Mouse (Mus musculus): Measurements from ENCODE around the gene Pgap3.
A peak's percentile ranks its signal among the peaks of the same experiment; 100 is the strongest.

The Pgap3 gene

DNA sequence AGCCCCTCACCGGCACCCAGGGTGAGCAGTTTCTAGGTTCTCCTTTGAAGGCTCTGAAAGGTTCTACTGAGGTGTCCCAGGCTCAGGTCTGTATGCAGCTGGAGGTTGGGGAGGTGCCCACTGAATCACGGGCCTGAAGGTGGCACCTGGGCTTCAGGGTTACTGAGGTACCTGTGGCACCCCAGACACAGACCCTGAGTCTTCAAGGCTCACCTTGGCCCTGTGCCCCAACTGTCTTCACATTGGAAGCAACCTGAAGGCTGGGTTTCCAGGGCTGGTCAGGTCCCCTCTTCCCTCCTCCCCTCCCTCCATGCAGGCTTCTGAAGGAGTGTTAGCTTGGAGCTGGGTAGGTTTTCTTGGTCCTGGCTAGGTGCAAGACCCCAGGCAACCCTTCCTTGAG is 18.6 kb downstream of the Pgap3 start:
- no peak for DNase-seq

DNA sequence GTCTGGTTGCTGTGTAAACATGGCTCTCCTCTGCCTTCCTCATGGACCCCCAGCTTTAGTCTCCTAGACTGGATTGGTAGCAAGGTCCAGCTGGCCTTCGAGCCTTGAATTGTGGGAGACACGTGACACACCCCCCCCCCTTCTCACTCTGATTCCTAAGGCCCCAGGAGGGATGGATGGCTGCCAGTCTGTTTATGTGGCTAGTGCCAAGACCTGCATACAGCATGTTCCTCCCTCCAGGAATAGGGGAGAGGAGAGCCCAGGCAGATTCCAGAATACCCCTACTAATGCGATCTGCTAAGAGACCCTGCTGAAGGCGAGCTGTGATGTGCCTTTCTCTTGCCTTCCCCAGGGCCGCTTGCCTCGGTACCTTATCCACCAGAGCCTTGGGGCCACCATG is 20.2 kb downstream of the Pgap3 start:
- no peak for DNase-seq

DNA sequence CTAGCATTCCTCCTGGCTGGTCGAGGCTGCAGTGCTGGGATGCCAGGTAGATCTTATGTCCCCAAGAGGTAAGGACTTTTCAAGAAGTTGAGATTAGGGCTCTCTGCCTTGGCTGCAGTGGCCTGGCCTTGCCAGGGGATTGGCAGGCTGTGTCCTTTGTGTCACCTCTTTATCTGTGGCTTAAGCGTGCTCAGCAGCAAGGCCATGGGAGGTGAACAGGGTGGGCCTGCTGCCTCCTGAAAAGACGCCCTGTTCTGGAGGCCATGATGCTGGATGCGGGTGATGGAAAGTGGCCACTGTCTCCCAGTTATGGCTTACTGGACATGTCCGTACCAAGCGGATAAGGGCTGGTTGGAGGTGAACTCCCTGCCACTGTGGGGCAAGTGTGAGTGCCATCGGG is 20.9 kb downstream of the Pgap3 start:
- no peak for DNase-seq

DNA sequence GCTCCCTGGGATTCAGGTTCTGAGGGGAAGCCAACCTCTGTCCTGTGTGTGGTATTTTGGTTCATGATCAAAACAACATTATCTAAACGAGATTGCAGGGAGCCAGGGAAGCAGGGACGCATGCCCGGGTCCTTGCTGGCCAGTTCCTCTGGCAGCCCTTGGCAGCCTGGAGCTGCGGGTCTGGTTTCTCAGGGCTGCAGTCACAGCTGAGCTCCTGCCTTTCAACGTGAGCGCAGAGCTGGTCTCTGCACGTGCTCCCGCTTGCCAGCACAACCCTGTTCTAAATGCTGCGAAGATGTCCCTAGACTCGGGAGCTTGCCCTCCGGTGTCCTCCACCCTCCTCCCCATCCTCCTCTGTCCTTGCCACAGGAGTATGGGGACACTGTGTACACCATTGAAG is 22.5 kb downstream of the Pgap3 start:
- no peak for DNase-seq

DNA sequence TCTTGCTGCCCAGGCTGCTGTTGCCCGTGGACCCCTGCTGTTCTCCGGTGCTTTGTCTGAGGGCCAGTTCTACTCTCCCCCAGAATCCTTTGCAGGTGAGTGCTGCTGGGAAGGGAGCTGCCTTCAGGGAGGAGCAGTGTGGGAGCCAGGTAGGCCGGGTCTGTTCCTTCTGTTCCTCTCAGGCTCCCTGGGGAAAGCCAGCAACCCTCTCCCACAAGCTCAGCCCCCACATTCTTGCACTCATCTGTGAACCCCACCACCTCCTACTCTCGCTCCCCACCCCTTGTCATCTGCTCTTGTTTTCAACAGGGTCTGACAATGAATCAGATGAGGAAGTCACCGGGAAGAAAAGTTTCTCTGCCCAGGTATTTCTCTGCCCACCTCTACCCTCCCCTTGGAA is 23.5 kb downstream of the Pgap3 start:
- no peak for DNase-seq

DNA sequence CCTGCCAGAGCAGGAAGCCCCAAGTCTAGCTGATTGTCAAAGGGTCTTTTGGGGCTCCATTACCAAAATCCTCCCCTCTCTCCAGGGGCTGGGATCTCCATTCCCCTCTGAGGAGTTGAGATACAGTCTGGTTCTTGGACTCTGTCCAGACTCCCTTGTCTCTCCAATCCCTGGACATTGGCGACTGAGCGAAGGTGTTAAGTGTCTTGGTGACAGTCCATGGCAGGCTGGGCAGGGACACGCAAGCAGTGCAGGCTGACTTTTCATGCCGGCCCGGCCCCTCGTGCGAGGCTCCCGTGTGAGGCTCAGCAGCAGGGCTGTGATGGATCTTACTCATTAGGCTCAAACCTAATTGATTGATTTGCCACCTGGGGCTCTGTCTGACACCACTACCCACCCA is 26.0 kb downstream of the Pgap3 start:
- DNase-seq = no peak

DNA sequence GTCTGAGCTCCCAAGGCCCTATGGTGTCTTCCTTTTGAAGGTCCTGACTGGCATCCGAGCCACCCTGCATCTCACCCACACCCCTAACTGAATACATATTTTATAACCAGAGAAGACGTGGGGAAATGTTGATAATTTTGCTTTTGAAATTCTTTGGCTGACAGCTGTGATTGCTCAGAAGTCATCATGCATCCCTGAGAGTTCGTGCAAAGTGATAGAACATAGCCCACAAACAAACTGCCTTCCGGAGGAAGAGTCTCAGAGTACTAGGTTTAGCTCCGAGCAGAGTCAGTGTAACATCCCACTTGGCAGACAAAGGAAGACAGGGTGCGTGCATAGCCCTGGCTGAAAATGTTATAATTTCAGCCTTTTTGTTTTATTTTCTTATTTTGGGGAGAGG is 27.0 kb downstream of the Pgap3 start:
- DNase-seq = no peak

DNA sequence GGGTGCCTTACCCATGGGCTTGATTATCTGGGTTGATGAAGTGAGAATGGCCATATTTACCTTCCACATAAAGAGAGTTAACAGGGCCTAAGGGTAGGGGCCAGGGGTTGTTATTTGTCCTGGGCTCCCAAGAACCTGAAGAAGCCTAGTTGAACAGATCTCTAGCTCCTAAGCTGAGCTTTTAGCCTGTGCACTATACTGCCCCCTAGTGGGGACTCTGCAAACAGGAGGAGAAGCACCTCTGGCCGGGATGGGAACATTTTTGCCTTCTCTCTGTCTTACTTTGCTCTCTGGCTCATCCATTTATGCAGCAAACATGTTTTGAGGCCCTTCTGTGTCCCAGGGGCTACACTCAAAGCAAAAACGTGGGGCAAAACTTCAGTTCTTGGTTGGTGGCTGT is 27.9 kb downstream of the Pgap3 start:
- peak; percentile 83 for DNase-seq

DNA sequence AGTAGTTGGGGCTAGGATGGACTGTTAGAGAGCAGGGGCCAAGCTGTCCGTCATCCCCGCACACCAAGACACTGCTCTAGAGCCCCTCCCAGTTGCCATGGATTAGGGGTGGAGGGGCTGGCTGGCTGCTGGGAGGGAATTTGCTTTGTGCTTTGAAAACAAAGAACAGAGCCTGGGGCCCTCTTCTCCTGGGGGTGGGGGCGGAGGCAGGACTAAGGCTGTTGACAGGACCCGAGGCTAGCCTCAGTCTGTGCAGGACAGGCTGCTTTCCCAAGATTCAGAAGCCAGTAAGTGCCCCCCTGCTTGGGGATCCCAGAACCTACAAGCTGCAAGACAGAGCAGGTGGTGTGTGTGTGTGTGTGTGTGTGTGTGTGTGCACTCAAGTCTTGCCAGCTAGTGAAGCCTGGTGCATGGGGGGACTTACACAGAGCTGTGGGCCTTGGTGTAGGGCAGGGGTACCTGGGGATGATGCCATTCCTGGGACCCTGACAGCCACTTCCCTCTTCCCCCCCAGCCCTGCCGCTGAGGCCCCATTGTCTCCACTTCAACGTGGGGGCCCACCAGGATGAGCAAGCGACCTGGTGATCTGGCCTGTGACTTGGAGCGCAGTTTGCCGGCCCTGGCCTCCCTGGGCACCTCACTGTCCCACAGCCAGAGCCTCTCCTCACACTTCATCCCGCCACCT is 28.6 kb downstream of the Pgap3 start:
- DNase-seq = no peak

DNA sequence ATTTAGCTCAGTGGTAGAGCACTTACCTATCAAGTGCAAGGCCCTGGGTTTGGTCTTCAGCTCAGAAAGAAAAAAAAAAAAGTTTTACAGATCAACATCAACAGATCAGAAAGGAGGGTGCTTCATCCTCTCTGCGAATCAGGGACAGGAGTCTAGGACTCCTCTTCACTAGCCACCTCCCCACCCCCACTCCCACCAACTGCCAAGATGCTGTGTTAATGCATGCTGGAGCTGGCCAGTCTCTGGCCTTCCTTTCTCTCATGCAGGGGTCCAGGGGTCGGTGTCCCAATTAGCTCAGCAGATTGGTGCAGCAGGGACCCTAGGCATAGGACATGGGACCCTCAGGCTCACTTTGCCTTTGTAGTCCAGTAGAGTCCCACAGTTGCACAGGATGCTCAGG is 29.7 kb downstream of the Pgap3 start:
- no peak for DNase-seq

DNA sequence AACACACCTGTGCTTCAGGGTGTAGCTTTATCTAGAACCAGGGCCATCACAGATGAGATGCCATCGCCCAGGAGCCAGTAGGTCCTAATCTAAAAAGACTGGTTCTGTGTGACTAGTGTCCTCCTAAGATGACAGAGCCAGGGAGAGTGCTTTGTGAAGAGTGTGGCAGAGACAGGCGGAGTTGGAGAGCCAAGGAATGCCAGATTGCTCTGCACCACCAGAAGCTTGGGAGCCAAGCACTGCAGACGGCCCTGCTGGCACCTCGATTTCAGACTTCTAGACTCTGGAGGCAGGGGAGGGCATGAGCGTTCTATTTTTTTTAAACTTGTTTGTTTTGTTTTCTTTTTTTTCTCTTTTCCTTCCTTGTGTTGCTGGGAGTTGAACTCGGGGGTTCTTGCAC is 31.0 kb downstream of the Pgap3 start:
- no peak for DNase-seq

DNA sequence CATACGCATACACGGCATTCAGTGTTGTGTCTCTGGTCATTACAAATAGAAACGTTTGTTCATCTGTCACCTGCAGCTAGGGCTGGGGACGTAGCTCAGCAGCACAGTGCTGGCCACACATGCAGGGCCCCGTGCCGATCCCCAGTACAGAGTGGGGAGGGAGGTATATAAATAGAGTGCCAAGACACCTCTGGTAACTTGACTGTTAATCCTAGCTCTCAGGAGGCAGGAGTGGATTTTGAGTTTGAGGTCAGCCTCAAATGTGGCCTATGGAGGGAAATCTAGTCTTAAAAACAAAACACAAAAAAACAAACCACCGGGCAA is 32.5 kb downstream of the Pgap3 start:
- DNase-seq = no peak

DNA sequence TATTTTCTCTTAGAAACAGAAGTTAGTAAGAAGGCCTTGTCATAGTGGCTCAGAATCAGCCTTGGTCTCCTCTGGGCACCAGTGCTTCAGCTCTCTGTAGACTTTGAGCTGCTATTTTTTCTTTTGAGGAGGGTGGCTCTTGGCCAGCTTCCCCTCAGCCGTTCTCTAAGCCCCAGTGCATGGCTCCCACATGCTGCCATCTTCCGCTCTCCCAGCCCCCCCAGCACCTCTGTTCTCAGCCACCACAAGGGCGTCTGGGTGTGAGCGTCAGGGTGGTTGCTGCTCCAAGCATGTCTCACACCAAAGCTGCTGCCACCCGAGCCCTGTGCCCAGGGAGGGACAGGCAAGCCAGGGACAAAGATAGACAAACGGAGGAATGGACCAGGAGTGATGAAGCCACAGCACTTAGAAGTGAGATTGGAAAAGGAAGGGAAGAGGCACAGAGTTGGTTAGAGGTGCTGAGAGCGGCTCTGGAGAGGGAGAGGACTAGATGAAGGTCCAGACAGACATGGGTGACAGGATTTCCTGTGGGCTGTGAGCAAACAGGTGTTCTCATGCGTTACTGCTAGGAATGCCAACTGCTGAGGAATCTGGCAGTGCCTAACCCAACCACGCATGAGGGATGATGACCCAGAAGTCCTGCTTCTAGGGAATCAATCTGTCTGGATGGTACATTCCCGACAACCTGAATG is 33.0 kb downstream of the Pgap3 start:
- DNase-seq = no peak

DNA sequence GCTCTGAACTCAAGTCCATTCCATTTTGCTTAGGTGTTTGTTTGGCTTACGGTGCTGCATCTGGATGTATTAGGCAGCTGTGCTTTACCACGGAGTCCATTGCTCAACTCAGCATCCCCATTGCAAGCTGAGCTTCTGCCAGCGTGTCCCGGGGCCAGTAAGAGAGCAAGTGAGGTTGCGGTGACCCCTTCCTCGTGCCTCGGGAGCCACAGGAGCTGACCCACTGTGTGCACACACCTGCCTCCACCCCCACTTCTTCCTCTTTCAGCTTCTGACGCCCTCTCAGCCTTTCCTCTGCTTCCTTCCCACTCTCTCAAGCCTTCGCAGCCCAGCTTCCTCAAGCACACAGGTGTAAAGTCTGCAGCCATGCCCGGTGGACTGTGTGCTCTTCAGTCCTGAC is 34.0 kb downstream of the Pgap3 start:
- DNase-seq = no peak

DNA sequence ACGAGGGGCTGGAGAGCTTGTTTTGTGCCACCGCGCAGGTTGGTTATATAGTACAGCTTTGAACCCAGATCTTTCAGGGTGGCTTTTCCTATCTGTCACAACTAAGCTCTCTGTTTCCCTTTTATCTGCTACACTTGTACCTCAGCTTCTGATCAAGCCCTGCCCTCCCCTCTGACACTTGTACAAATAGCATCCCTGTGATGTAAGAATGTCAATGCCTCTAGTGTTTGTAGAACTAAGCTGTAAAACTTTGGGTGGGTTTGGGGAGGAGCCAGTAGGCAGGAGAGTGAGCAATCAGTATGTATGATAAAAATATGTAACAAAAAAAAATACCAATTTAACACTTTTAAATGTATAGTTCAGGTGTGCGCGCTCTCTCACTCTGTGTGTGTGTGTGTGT is 35.9 kb downstream of the Pgap3 start:
- DNase-seq = no peak

DNA sequence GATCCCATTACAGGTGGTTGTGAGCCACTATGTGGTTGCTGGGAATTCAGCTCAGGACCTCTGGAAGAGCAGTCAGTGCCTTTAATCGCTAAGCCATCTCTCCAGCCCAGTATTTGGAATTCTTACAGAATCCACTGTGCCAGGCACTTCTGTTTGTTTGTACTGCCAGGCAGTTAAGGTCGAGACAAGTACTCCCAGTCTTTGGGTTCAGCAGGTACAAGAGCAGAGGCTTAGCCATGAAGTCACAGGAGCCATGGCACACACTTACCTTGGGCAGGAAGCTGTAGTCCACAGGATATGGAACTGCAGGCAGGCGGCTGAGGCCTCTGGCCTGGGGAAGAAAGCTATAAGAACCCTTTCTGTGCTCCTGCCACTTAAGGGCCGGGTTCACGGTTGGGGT is 36.5 kb downstream of the Pgap3 start:
- DNase-seq = no peak

DNA sequence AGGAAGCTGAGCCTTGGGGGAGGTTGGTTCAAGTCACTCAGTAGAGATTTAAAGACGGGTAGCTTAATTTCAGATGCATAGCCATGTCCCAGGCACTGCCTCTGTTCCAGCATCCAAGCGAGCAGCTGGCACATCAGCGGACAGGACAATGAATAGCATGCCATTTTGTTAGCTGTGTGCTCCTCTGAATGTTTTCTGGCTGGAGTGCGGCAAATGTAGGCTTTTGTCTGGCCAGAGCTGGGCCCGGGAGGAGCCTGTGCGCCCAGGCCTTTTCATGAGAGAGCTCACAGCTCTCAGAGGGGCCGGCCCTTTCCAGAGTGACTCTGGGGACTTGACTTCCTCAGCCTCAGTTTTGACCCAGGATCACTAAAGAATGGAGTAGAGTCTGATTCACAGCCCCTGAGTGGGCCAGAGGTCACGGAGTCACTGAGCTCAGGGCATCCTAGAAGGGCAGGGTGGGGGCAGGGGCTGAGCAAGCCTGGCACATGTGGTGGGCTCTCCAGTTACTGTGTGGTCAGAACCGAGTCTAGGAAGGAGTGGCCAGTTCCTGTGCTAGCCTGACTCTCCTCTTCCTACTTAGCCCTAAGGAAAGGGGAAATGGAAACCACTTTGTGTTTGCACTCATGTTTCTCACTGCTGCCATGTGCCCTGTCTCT is 39.3 kb downstream of the Pgap3 start:
- no peak for DNase-seq

DNA sequence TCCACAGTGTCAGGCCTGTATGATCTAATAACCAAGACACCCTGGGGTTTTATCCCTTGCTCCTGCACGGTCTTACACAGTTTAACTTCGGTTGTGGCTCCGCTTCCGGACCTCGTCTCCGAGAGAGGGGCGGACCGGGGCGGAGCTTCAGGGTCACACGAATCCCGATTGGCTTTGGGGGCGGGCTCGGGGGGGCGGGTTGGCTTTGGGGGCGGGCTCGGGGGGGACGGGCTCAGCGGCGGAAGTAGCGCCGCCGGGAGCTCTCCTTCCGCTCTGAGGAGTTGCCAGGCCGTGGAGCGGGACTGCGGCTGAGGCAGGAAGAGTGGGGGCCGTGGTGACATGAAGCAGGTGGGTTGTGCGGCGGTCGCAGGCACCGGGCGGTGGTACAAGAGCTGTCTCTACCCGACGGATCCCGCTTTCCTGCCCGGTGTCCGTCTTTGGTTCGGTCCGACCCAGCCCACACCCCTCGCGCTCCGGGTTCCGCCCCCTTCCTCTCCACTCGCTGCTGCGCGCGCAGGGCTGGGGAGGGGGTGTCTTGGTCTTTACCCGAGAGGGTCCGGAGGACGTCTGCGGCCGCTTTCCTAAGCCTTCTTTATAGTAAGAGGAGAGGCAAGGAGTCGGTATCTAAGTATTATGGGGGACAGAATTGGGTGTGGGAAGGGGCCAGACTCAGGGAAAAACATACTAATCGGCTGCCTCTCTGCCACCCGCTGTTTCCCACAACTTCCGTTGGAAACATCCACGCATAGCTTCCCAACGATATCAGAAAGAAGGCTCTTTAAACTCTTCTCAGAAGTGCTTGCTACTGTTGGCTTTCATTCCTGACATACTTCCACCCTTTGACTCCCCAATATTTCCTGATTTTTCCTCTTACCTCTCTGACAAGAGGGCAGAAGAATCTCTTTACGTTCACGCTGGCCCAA is 41.9 kb downstream of the Pgap3 start, which contains the start of gene Stard3:
TSS of gene Stard3 (plus strand) at position 208 of the 923 bp plus-strand sequence.
- peak; percentile 92 for DNase-seq

DNA sequence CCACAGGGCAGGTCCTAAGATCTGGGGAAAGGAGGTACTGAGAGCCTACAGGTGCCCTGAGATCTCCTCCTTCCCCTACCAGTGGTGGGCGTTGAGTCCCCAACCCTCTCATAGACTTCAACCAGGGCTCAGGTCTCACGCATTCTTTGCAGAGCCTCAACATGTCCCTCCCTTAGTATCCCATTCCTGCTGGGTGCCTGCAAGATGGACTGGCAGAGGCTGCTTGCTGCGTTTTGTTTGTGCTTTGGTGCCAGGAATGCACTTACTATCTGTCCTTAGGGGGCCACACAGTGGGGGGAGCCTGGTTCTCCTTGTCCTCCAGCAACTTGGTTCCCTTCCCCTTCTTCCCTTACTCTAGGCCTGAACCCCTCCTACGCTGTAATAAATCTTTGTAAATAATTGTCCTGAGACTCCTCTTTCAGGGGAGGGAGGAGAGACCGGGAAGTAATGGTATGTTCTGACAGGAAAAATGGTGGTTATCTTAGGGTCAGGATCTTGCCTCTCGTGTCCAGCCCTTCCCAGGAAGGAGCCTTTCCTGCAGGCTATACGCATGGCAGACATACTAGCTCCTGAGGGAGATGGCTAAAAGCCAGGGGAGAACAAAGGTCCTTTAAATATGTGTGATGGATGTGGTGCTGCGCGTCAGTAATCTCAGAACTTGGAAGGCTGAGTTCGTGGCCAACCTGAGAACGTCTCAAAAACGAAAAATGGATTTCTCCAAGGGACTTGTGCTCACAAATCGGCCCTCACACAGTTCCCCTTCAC is 42.7 kb downstream of the Pgap3 start:
- DNase-seq = no peak

DNA sequence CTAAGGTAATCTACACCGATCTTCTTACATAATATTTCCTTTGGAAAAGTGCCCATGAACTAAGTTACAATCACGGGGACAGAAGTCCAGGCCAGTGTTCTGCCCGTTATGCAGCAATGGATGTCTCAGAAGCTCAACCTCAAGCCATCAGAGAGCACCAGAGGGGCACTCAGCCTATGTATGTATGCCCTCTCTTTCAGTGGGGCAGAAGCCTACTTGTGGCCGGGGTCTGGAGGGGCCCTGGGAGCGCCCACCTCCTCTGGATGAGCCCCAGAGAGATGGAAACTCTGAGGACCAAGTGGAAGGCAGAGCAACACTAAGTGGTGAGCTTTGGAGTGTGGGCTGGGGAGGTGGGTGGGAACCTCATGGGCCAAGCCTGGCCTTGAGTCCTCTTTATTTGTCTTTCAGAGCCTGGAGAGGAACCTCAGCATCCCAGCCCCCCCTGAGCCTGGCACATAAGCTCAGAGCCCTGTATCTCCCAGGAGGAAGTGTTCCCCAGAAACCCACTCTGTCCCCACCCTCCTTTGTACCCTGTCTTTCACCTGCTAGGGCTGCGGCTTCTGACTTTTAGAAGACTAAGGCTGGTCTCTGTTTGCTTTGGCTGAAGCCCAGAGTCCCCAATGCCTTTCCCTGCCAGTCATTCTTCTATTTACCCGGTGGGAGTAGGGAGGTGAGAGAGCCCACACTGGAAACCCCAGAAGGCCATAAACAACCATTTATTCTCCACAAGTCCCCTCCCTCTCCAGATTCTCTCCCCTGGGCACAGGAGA is 43.5 kb downstream of the Pgap3 start:
- DNase-seq = no peak

DNA sequence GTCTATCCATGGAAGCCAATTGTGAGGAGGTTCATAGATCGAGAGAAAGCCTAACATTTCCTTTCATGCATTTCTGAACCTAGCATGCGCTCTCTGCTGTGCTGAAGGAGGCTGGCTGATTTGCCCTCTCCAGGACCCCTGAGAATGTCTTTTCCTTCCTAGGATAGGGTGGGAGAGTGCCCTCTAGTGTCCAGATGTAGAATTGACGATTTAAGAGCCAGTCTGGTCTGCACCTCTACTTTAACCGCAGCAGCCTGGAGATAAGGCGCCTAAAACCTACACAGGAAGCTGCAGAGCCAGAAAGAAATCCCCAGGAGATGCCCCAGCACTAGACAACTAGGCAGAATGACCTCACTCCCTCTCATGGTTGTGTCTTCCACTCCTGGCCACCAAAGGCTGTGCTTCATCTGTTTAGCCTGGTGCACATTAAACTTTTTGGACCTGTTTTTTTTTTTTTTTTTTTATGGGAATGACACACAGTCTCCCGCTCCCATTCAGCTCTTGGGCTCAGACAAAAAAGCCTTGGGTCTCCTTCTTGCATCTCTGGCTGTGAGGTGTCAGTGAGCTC is 44.5 kb downstream of the Pgap3 start:
- peak; percentile 57 for DNase-seq
